Mouse (Mus musculus): ENCODE measurements around the gene Eml4.

The Eml4 gene

GRCm38 (mm10) chr17:83499692-83500091 is 149.0 kb downstream of the Eml4 start:
- no peak for DNase-seq (ENCODE audit: low spot score)

- DNase-seq (ENCODE audit: low spot score), result no peak
Observed at GRCm38 (mm10) chr17:83503693-83504092, 153.0 kb downstream of the Eml4 start.

GRCm38 (mm10) chr17:83512130-83512529 is 161.4 kb downstream of the Eml4 start:
- DNase-seq (ENCODE audit: low spot score), result no peak

- DNase-seq (ENCODE audit: low spot score), result peak; percentile 21
Observed at GRCm38 (mm10) chr17:83513655-83514212, 163.0 kb downstream of the Eml4 start.

DNA sequence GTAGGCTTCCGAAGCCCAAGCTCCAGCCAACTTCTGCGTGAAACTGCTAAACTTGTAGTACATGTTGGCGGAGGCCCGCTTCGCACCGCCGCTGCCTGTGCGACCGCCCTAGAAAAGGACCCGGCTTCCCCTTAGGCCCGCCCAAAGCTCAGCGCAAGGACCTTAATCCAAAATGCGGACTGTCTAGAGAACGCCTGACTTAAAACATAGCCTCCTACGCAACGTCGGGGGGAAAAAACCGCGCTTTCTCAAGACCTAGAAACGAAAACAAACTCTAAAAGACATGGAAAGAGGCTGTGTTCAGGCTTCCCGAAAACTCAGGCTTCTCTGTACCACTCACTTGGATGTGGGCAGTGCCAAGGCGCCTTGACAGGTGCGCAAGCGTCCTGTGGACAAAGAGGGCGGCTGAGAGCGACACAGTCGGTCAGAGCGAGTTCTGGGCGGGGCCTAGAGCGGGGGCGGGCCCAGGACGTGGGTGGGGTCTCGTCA is 163.5 kb downstream of the Eml4 start:
- peak; percentile 82 for DNase-seq (ENCODE audit: low spot score)

DNA sequence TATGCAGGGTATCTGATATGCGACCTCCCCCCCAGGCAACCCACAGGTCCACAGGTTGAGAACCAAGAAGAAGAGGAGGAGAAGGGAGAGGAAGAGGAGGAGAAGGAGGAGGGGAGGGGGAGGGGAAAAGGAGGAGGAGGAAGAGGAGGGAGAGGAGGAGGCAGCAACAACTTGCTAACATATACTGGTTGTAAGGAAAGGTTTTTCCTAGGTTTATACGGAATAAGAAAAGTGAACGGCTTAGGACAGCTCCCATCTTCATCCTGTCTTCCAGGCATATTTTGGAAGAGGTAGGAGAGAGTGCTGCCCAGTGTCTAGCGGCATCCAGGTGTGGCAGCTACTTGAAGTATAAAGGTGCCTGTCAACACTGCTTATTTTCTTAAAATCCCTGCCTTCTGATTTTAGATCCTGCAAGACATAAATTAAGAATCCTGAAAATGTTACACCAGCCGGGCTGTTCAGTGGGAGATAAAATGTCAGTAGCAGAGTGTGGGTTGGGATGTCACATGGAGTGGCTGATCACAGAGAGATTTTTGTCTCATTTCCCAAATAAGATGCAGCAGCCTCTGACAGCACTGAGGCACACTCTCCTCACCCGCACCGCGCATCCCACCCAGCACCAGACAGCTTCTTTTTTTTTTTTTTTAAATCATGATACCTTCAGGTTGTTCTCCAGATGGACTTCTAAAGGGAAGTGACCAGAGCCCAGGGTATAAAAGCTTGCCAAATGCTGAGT is 166.7 kb downstream of the Eml4 start, which contains the start of gene Cox7a2l:
Gene Cox7a2l (minus strand): TSS at position 51 of the 736 bp plus-strand sequence.
- no peak for DNase-seq (ENCODE audit: low spot score)

DNA sequence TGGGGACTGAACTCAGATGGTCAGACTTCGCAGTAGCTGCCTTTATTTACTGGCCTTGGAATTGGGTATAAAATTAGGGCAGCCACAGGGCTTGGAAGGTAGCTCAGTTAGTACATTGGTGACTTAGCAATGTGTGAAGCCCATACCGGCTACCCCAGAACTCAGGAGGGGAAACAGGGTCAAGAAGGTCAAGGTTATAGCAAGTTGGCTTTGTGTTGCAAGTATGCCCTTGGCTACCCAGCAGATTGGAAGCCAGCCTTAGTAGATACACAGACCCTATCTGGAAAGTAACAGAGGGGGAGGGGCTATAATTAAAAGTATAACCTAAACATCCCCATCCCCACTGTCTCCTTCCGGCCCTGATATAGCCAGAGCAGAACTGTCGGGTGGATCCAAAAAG is 171.2 kb downstream of the Eml4 start:
- DNase-seq (ENCODE audit: low spot score), result no peak

- no peak for DNase-seq (ENCODE audit: low spot score)
Observed at GRCm38 (mm10) chr17:83522590-83523379, 172.1 kb downstream of the Eml4 start.

- DNase-seq (ENCODE audit: low spot score), result no peak
Observed at GRCm38 (mm10) chr17:83524753-83525152, 174.0 kb downstream of the Eml4 start.

DNA sequence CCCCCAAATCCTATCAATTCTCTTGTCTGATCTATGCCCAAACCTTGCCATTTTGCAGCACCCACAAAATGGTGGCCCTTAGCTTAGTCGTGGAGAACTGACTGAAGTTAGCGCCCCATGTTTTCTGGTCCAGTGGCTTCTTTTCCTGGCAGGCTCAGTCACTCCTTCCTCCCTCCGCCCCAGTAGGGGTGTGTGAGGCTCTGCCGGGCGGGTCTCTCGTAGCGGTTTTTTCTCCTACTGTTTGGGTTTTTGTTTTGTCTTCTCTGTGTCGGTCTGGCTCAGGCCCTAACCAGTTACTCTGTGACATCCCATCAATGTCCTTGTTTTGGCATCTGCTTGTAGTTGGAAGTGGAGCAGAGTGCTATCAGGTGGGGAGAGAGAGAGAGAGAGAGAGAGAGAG is 174.9 kb downstream of the Eml4 start:
- DNase-seq (ENCODE audit: low spot score), result no peak

GRCm38 (mm10) chr17:83526091-83526561 is 175.4 kb downstream of the Eml4 start:
- no peak for DNase-seq (ENCODE audit: low spot score)

- DNase-seq (ENCODE audit: low spot score), result no peak
Observed at GRCm38 (mm10) chr17:83526624-83527532, 176.1 kb downstream of the Eml4 start.

DNA sequence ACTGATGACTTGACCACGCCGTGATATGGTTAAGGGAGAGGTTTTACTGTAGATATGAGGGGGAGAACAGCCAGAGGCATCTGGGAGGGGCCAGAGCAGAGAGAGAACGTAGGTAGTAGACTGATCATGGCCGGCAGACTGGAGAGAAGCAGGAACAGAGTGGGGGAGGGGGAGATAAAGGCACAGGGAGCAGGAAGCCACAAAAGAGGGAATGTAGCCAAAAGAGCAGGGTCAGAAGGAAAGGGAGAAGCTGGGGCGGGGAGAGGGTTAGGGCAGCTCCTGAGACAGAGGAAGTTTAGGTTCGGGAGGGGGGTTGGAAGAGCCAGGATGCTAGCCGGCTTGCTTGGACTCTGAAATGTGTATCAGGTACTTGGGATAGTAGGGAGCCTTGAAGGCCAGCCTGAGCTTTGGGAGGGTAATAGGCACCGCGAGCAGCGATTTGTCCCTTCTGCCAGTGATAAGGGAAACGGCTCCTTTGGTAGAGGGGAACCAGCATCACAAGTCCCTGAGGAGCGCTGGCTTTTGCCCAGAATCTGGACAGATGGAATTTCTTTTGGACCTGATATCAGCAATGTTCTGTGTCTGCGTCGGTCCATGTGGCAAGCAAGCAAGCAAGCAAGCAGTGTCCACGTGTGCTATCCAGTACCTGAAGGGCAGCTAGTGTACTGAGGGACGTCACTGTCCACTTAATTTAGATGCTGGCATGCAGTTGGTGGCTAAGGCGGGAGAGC is 177.1 kb downstream of the Eml4 start:
- peak; percentile 15 for DNase-seq (ENCODE audit: low spot score)

Measured in ovary, postnatal 10 days (tissue).